Mouse (Mus musculus) small intestine, adult 2 months (tissue): Measurements from ENCODE around the gene Rpl18a. TPM values are rescaled to one million over a fixed set of nuclear protein-coding genes. Genes with fewer than 3 reads are reported as not detected.
A peak's percentile ranks its signal among the peaks of the same experiment; 100 is the strongest.

ENCODE experiments used
- H3K27ac ChIP-seq: fragments of 200-500 bp; 2 replicates; pipeline ENCODE4 v1.5.1; 2012; ENCODE audit warnings: low read depth, low read length, control low read depth, inconsistent platforms; ENCODE audit not compliant: insufficient read depth
- H3K27me3 ChIP-seq: fragments of 200-500 bp; 2 replicates; pipeline ENCODE4 v1.6.1; 2012; ENCODE audit warnings: mild to moderate bottlenecking, moderate library complexity, low read length, inconsistent platforms; ENCODE audit not compliant: control insufficient read depth, insufficient read depth
- H3K36me3 ChIP-seq: fragments of 200-500 bp; 2 replicates; pipeline ENCODE4 v1.6.1; 2012; ENCODE audit warnings: mild to moderate bottlenecking, low read length, control low read depth, inconsistent platforms; ENCODE audit not compliant: control insufficient read depth, insufficient read depth
- H3K4me1 ChIP-seq: fragments of 200-500 bp; 2 replicates; pipeline ENCODE4 v1.6.1; 2012; ENCODE audit warnings: low read length, inconsistent platforms, mixed read lengths; ENCODE audit not compliant: control insufficient read depth, insufficient read depth, insufficient read length
- H3K4me3 ChIP-seq: fragments of 200-500 bp; 2 replicates; pipeline ENCODE4 v1.5.1; 2012; ENCODE audit warnings: low read depth, mild to moderate bottlenecking, control low read depth, inconsistent platforms, low read length, moderate library complexity
- CTCF ChIP-seq: fragments of 200-500 bp; IDR thresholded peaks from 2 replicates; pipeline ENCODE4 v1.5.1; 2012; ENCODE audit warnings: low read depth, mild to moderate bottlenecking, control low read depth, inconsistent platforms, low read length, moderate library complexity, mixed read lengths; ENCODE audit not compliant: insufficient replicate concordance, insufficient read length; ENCODE audit errors: extremely low read depth
- POLR2A ChIP-seq: fragments of 200-500 bp; IDR thresholded peaks from 2 replicates; pipeline ENCODE4 v1.6.1; 2012; ENCODE audit warnings: low read depth, mild to moderate bottlenecking, control low read depth, inconsistent platforms, low read length, moderate library complexity
- WGBS: fragments of 180-500 bp; shearing (Covaris S2); methylation state at CpG from one replicate; pipeline ENCODE4 v1.1.7; 2018; 5-methylcytosine and 5-hydroxymethylcytosine counted together
- polyA plus RNA-seq: library from polyadenylated mRNA; depleted of rRNA; stranded (reverse); fragments of >200 nt; gene quantifications from 2 replicates; pipeline ENCODE4 v1.2.3, GENCODE M21; 2012

The Rpl18a gene
- polyA plus RNA-seq, 1 experiment, result 5,728 TPM

DNA sequence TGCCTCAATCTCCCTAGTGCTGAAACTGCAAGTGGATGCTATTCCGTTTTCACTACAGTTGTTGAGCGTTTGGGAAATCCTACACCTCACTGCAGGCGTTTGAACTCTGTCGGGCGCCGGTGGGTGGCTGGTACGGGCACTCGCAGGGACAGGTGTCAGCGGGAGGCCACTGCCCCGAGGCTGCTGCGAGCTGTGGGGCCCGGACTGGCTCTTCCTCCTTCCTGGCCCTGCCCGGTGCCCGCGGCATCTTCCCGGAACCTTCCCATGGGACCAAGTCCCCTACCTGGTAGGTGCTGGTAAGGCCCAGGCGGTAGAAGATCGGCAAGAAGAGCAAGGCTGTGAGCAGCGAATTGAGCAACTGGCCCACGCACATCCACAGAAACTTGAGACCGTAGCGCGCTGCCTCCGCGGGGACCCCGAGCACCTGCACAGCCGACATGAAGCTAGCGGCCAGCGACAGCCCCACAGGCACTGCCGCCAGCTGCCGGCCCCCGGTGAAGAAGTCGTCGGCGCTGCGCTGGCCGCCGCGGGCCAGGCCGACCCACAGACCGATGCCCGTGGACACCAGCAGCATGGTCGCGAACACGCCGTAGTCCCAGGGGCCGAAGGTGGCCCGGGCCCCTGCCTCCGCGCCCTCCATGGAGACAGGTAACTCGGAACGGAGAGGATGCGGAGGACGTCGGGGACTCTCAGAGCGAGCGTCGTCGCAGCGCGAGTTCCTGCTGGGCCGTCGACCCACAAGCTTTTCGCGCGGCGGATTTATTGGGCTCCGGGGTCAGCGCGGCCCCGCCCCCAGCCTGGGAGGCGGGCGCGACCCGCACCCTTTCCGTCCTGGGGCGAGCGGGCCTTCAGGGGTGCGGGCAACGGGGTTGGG is 5.0 kb downstream of the Rpl18a start, which contains the start of gene Slc5a5:
Gene Slc5a5, minus strand, starts transcription at position 736 of the 874 bp plus-strand sequence.
- 5% methylated on average over 80 of the region's 80 CpGs for WGBS
- Histone ChIP-seq H3K27me3 (peaks cover 14% of the 10 kb centered on the region), H3K36me3 (peaks cover 17% of the 10 kb centered on the region), H3K4me3 (peak within 1 kb of the TSS; percentile 44), H3K27ac (no peak within 1 kb of the TSS), H3K4me1 (peaks cover 20% of the 10 kb centered on the region)
- TF ChIP-seq CTCF (no peak), POLR2A (no peak)

DNA sequence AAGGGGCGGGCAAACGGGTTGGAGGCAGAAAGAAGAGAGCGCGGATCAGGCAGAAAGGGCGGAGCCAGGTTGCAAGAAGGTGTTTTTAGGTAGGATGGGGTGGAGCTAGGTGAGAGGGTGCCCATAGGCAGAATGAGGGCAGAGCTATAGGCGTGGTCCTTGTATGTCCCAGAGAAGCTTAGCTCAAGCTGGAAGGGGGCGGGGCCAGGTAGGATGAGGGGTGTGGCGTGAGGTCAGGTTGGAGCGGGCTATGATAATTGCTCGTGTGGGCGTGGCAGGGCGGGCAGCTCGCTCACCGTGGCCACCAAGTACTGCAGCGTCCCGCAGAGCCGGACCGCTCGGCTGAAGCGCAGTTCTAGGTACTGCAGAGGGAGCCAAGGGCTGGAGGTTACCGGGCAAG is 5.9 kb downstream of the Rpl18a start:
- Histone ChIP-seq H3K4me3 (peak overlapping the region; percentile 44), H3K27ac (no peak overlapping the region), H3K36me3 (peaks cover 17% of the 10 kb centered on the region), H3K27me3 (peaks cover 14% of the 10 kb centered on the region), H3K4me1 (peaks cover 19% of the 10 kb centered on the region)
- WGBS, result 6% methylated on average over 21 of the region's 21 CpGs
- TF ChIP-seq POLR2A, result no peak
- no peak for TF ChIP-seq CTCF

DNA sequence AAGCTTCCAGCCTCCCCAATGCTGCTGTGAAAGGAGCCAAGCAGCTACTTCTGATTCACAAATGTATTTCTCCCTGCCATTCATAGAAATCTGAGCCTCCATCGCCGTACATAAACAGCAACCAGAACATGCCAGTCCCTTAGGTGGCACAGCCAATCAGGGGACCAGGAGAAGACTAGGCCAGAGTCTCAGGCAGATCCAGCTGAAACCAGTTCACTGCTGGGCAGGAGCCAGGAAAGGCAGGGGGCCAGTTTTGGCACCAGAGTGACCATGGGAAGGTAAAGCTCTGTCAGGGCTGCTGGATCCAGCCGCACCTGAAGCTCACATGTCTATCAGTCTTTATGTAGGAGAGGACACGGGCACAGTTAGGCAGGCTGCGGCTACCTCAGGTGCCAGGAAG is 6.6 kb downstream of the Rpl18a start:
- H3K4me1 ChIP-seq, result peaks cover 14% of the 10 kb centered on the region
- TF ChIP-seq CTCF, result no peak
- TF ChIP-seq POLR2A, result no peak
- H3K27me3 ChIP-seq, result peaks cover 14% of the 10 kb centered on the region
- no peak overlapping the region for H3K4me3 ChIP-seq
- 87% methylated on average over 5 of the region's 5 CpGs for WGBS
- peaks cover 14% of the 10 kb centered on the region for H3K36me3 ChIP-seq
- no peak overlapping the region for H3K27ac ChIP-seq

DNA sequence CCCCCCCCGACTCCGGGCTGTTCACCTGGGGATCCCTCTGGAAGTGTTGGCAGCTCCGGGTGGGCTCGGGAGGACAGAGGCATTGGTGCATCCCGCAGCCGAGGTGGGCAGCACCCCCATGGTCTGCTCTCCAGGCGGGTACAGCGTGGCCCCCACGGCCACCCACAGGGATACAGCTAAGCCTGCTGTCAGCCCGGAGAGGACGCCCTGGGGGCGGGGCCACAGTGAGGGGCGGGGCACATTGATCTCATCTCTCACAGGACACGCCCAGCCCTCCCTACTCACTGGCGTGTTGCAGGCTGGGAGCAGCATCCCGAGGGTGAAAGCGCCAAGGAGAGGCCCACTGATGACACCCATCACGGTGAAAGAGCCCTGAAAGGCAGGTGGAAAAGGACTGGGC is 9.5 kb downstream of the Rpl18a start:
- TF ChIP-seq CTCF (no peak), POLR2A (no peak)
- WGBS, result 4% methylated on average over 18 of the region's 18 CpGs
- H3K36me3 ChIP-seq, result no peaks in the 10 kb centered on the region
- peaks cover 12% of the 10 kb centered on the region for H3K4me1 ChIP-seq
- peaks cover 10% of the 10 kb centered on the region for H3K27me3 ChIP-seq
- H3K4me3 ChIP-seq, result no peak overlapping the region
- no peak overlapping the region for H3K27ac ChIP-seq

DNA sequence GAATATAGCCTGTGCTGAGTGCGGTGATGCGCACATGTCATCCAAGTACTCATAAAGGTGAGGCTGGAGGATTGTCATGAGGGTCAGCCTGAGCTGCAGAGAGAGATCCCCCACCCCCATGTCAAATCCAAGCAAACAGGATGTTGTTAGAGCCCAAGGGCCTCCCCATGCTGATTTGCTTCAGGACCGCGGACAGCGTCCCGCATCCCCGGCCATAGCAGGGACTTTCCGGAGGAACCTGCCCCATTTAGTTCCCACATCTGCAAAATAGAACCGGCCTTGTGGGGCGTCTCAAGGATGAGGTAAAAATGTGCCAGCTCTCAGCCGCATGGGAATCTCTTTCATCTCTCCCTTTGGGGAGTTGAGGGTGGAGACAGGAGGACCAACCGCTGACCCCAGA is 11.6 kb downstream of the Rpl18a start:
- 20% methylated on average over 12 of the region's 12 CpGs for WGBS
- H3K27ac ChIP-seq, result no peak overlapping the region
- H3K27me3 ChIP-seq, result no peaks in the 10 kb centered on the region
- TF ChIP-seq CTCF (no peak), POLR2A (no peak)
- no peak overlapping the region for H3K4me3 ChIP-seq
- no peaks in the 10 kb centered on the region for H3K4me1 ChIP-seq
- H3K36me3 ChIP-seq, result no peaks in the 10 kb centered on the region

DNA sequence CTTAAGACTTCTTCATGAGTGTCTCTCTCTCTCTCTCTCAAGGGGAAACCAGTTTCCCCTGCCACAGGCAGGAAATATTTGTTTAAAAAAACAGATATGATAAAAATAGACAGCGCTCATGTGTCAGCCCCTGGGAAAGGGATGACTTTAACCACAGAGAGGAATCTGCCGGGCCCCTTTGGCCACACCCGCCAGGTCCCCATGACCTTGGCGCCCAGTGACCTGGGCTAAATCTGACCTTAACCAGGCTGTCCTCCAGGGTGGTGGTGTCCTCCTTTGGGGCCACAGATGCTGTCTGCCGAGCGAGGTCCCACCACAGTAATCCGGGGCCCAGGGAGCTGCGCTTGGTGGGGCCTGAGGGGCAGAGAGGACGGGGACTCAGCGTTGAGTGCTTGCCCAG is 12.5 kb downstream of the Rpl18a start:
- H3K4me3 ChIP-seq, result no peak overlapping the region
- no peaks in the 10 kb centered on the region for H3K27me3 ChIP-seq
- WGBS, result 76% methylated on average over 10 of the region's 10 CpGs
- no peak for TF ChIP-seq CTCF
- H3K36me3 ChIP-seq, result no peaks in the 10 kb centered on the region
- no peak overlapping the region for H3K27ac ChIP-seq
- no peaks in the 10 kb centered on the region for H3K4me1 ChIP-seq

DNA sequence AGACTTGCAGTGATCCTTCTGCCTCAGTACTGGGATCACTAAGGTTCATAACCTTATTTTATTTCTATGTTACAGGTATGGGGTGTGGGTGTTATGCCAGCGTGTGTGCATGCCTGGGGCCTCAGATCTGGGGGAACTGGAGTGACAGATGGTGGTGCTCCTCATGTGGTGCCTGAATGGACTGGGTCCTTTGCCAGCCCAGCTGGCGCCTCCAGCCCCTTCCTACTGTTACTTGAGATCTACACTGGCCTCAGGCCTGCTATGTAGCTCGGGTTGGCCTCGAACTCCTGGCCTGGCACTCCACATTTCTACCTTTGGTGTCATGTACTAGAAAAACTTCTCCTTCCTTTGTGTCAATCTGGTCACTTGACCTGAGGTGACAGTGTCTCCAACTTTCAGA is 13.0 kb downstream of the Rpl18a start:
- 79% methylated on average over 4 of the region's 4 CpGs for WGBS
- TF ChIP-seq CTCF (no peak), POLR2A (no peak)
- Histone ChIP-seq H3K4me3 (no peak overlapping the region), H3K4me1 (no peaks in the 10 kb centered on the region), H3K27me3 (no peaks in the 10 kb centered on the region), H3K36me3 (no peaks in the 10 kb centered on the region), H3K27ac (no peak overlapping the region)
